Mouse (Mus musculus) neural tube, embryonic 14.5 days (tissue): ENCODE measurements at regions not wholly inside any gene's neighbourhood (a gene's known extent, or its start where the extent isn't known, plus 50 kb on each side); places are given as distances from the start of the nearest gene placed in this dataset.

Experiments
- ATAC-seq: fragments of 200-750 bp; cut with Nextera tagmentation; 2 replicates; pipeline ENCODE4 v1.8.0; 2017; ENCODE audit warnings: low read depth, mild to moderate bottlenecking, moderate TSS enrichment, moderate library complexity
- H3K27ac ChIP-seq: fragments of 300-500 bp; sonication (generic); 2 replicates; pipeline ENCODE4 v1.5.1; 2014; ENCODE audit warnings: low read depth, mild to moderate bottlenecking, control low read depth, low read length, moderate library complexity, mixed read lengths
- H3K27me3 ChIP-seq: fragments of 300-500 bp; sonication (generic); 2 replicates; pipeline ENCODE4 v1.6.1; 2014; ENCODE audit warnings: low read length; ENCODE audit not compliant: control insufficient read depth, insufficient read depth
- H3K36me3 ChIP-seq: fragments of 300-500 bp; sonication (generic); 2 replicates; pipeline ENCODE4 v1.6.1; 2014; ENCODE audit warnings: low read length, mixed read lengths; ENCODE audit not compliant: control insufficient read depth, insufficient read depth
- H3K4me1 ChIP-seq: fragments of 300-500 bp; sonication (generic); 2 replicates; pipeline ENCODE4 v1.6.1; 2014; ENCODE audit warnings: low read length; ENCODE audit not compliant: control insufficient read depth, insufficient read depth
- H3K4me2 ChIP-seq: fragments of 300-500 bp; sonication (generic); 2 replicates; pipeline ENCODE4 v1.6.1; 2014; ENCODE audit warnings: mild to moderate bottlenecking, low read depth, low read length, control low read depth
- H3K4me3 ChIP-seq: fragments of 300-500 bp; sonication (generic); 2 replicates; pipeline ENCODE4 v1.5.1; 2014; ENCODE audit warnings: low read depth, low read length, control low read depth, mixed read lengths
- H3K9ac ChIP-seq: fragments of 300-500 bp; sonication (generic); replicated peaks from 2 replicates; pipeline ENCODE4 v1.6.1; 2014; ENCODE audit warnings: low read depth, mild to moderate bottlenecking, control low read depth, low read length, mixed read lengths
- H3K9me3 ChIP-seq: fragments of 300-500 bp; sonication (generic); 2 replicates; pipeline ENCODE4 v1.6.1; 2016; ENCODE audit warnings: low read length; ENCODE audit not compliant: control insufficient read depth
- WGBS: fragments of 180-500 bp; shearing (Covaris S2); extraction: QIAGEN DNeasy Blood & Tissue Kit; methylation state at CpG from one replicate; pipeline ENCODE4 v1.1.7; 2014; 5-methylcytosine and 5-hydroxymethylcytosine counted together

- no peaks in the 10 kb centered on the region for H3K9me3 ChIP-seq
- no peak for ATAC-seq
- H3K4me1 ChIP-seq, result no peaks in the 10 kb centered on the region
- no peak overlapping the region for H3K4me2 ChIP-seq
- H3K36me3 ChIP-seq, result no peaks in the 10 kb centered on the region
- no peak overlapping the region for H3K4me3 ChIP-seq
- H3K27ac ChIP-seq, result no peak overlapping the region
- H3K27me3 ChIP-seq, result no peaks in the 10 kb centered on the region
- 77% methylated on average over 3 of the region's 3 CpGs for WGBS
- H3K9ac ChIP-seq, result no peak overlapping the region
Measured at GRCm38 (mm10) chr10:104592009-104592603, 398.3 kb downstream of the Gm4340 start.

GRCm38 (mm10) chr10:104595920-104596319, 402.1 kb downstream of the Gm4340 start:
- WGBS, result 77% methylated on average over 5 of the region's 5 CpGs
- ATAC-seq, result no peak
- Histone ChIP-seq H3K4me3 (no peak overlapping the region), H3K36me3 (no peaks in the 10 kb centered on the region), H3K4me1 (no peaks in the 10 kb centered on the region), H3K27me3 (no peaks in the 10 kb centered on the region), H3K9me3 (no peaks in the 10 kb centered on the region), H3K4me2 (no peak overlapping the region), H3K27ac (no peak overlapping the region), H3K9ac (no peak overlapping the region)

GRCm38 (mm10) chr10:104627629-104628028, 433.8 kb downstream of the Gm4340 start:
- no peaks in the 10 kb centered on the region for H3K4me1 ChIP-seq
- no peaks in the 10 kb centered on the region for H3K9me3 ChIP-seq
- H3K27me3 ChIP-seq, result no peaks in the 10 kb centered on the region
- H3K4me3 ChIP-seq, result no peak overlapping the region
- no peak for ATAC-seq
- whole genome bisulfite sequencing, result 72% methylated on average over 1 of the region's 1 CpGs
- H3K4me2 ChIP-seq, result no peak overlapping the region
- no peak overlapping the region for H3K9ac ChIP-seq
- no peak overlapping the region for H3K27ac ChIP-seq
- no peaks in the 10 kb centered on the region for H3K36me3 ChIP-seq

DNA sequence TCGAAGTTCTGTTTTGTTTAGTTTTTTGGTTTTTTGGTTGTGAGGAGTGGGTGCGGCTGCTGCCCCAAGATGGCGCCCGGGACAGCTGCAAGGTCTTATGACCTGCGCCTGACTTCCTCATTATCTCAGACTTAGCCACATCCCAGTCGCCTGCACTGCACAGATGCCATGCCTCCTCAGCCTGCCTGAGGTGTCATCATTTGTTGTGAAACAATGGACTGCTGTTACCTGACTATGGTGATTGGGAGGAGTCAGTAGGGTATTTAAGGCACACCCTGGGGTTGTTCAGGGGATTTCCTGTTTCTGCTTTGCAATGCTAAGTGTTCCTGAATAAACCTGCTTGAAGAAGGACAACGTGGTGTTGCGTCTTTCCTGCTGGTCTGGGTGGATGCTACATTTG, 457.2 kb downstream of the Gm4340 start:
- no peaks in the 10 kb centered on the region for H3K9me3 ChIP-seq
- no peaks in the 10 kb centered on the region for H3K36me3 ChIP-seq
- no peak for ATAC-seq
- H3K4me3 ChIP-seq, result no peak overlapping the region
- H3K4me2 ChIP-seq, result no peak overlapping the region
- H3K4me1 ChIP-seq, result no peaks in the 10 kb centered on the region
- WGBS, result 90% methylated on average over 8 of the region's 8 CpGs
- H3K9ac ChIP-seq, result no peak overlapping the region
- H3K27ac ChIP-seq, result no peak overlapping the region
- H3K27me3 ChIP-seq, result no peaks in the 10 kb centered on the region

GRCm38 (mm10) chr10:104660298-104660697, 466.5 kb downstream of the Gm4340 start:
- ATAC-seq, result peak; percentile 76; the same call in 1 of the 2 replicates
- Histone ChIP-seq H3K27ac (no peak overlapping the region), H3K4me2 (no peak overlapping the region), H3K9ac (no peak overlapping the region), H3K27me3 (no peaks in the 10 kb centered on the region), H3K9me3 (no peaks in the 10 kb centered on the region), H3K36me3 (no peaks in the 10 kb centered on the region), H3K4me1 (peaks cover 6% of the 10 kb centered on the region; the same call in 1 of the 2 replicates), H3K4me3 (no peak overlapping the region)
- WGBS, result 33% methylated on average over 7 of the region's 7 CpGs

- WGBS, result 6% methylated on average over 7 of the region's 7 CpGs
Measured at GRCm38 (mm10) chr10:104661672-104662071, 467.8 kb downstream of the Gm4340 start.

GRCm38 (mm10) chr10:104668286-104668685, 474.4 kb downstream of the Gm4340 start:
- Histone ChIP-seq H3K4me2 (no peak overlapping the region), H3K9me3 (no peaks in the 10 kb centered on the region), H3K27me3 (no peaks in the 10 kb centered on the region), H3K27ac (no peak overlapping the region), H3K36me3 (no peaks in the 10 kb centered on the region), H3K4me1 (no peaks in the 10 kb centered on the region), H3K9ac (no peak overlapping the region), H3K4me3 (no peak overlapping the region)
- 80% methylated on average over 2 of the region's 2 CpGs for WGBS
- ATAC-seq, result no peak

More at GRCm38 (mm10) chr10:104661672-104662071, 467.8 kb downstream of the Gm4340 start:
- no peak overlapping the region for H3K9ac ChIP-seq
- ATAC-seq, result peak; percentile 88
- no peak overlapping the region for H3K4me3 ChIP-seq
- peaks cover 6% of the 10 kb centered on the region; the same call in 1 of the 2 replicates for H3K4me1 ChIP-seq
- no peak overlapping the region for H3K4me2 ChIP-seq
- H3K9me3 ChIP-seq, result no peaks in the 10 kb centered on the region
- no peaks in the 10 kb centered on the region for H3K27me3 ChIP-seq
- H3K27ac ChIP-seq, result no peak overlapping the region
- no peaks in the 10 kb centered on the region for H3K36me3 ChIP-seq

- Histone ChIP-seq H3K4me1 (no peaks in the 10 kb centered on the region), H3K4me3 (no peak overlapping the region), H3K27ac (no peak overlapping the region), H3K9ac (no peak overlapping the region), H3K9me3 (no peaks in the 10 kb centered on the region), H3K27me3 (no peaks in the 10 kb centered on the region), H3K36me3 (no peaks in the 10 kb centered on the region), H3K4me2 (no peak overlapping the region)
- WGBS, result 87% methylated on average over 5 of the region's 5 CpGs
- no peak for ATAC-seq
Measured at GRCm38 (mm10) chr10:104684717-104685336, 491.0 kb downstream of the Gm4340 start.

GRCm38 (mm10) chr10:104685857-104686256, 492.0 kb downstream of the Gm4340 start:
- ATAC-seq, result no peak
- Histone ChIP-seq H3K9me3 (no peaks in the 10 kb centered on the region), H3K27me3 (no peaks in the 10 kb centered on the region), H3K36me3 (no peaks in the 10 kb centered on the region), H3K27ac (no peak overlapping the region), H3K4me2 (no peak overlapping the region), H3K4me1 (no peaks in the 10 kb centered on the region), H3K4me3 (no peak overlapping the region), H3K9ac (no peak overlapping the region)
- WGBS, result 63% methylated on average over 3 of the region's 3 CpGs
